Mouse (Mus musculus) stomach, postnatal 0 days (tissue): ENCODE data around the gene Map3k12. TPM values are rescaled to one million over a fixed set of nuclear protein-coding genes. Genes with fewer than 3 reads are reported as not detected.
A peak's percentile ranks its signal among the peaks of the same experiment; 100 is the strongest.

Experiments used
- ATAC-seq: fragments of 200-750 bp; cut with Nextera tagmentation; 2 replicates; pipeline ENCODE4 v1.8.0; 2017; ENCODE audit not compliant: low FRiP score, low TSS enrichment
- DNase-seq: peaks from one replicate; pipeline ENCODE4 v3.0.0-alpha.2; 2016; ENCODE audit warnings: low spot score
- H3K27ac ChIP-seq: fragments of 300-500 bp; sonication (generic); replicated peaks from 2 replicates; pipeline ENCODE4 v1.5.1; 2014; ENCODE audit warnings: mild to moderate bottlenecking, control low read depth
- H3K27me3 ChIP-seq: fragments of 300-500 bp; sonication (generic); 2 replicates; pipeline ENCODE4 v1.6.1; 2014; ENCODE audit warnings: low read length; ENCODE audit not compliant: control insufficient read depth, insufficient read depth
- H3K36me3 ChIP-seq: fragments of 300-500 bp; sonication (generic); 2 replicates; pipeline ENCODE4 v1.6.1; 2014; ENCODE audit warnings: low read length, mixed read lengths; ENCODE audit not compliant: control insufficient read depth, insufficient read depth
- H3K4me1 ChIP-seq: fragments of 300-500 bp; sonication (generic); replicated peaks from 2 replicates; pipeline ENCODE4 v1.6.1; 2014; ENCODE audit warnings: antibody characterized with exemption; ENCODE audit not compliant: control insufficient read depth, insufficient read depth
- H3K4me2 ChIP-seq: fragments of 300-500 bp; sonication (generic); replicated peaks from 2 replicates; pipeline ENCODE4 v1.6.1; 2014; ENCODE audit warnings: low read depth, mild to moderate bottlenecking, control low read depth, moderate library complexity
- H3K4me3 ChIP-seq: fragments of 300-500 bp; sonication (generic); 2 replicates; pipeline ENCODE4 v1.5.1; 2014; ENCODE audit warnings: low read depth, low read length, control low read depth
- H3K9ac ChIP-seq: fragments of 300-500 bp; sonication (generic); 2 replicates; pipeline ENCODE4 v1.6.1; 2014; ENCODE audit warnings: mild to moderate bottlenecking, low read length, control low read depth, mixed read lengths
- H3K9me3 ChIP-seq: fragments of 300-500 bp; sonication (generic); 2 replicates; pipeline ENCODE4 v1.6.1; 2016; ENCODE audit warnings: low read length; ENCODE audit not compliant: control insufficient read depth
- CTCF ChIP-seq: IDR thresholded peaks from 2 replicates; pipeline ENCODE4 v1.5.1; 2016; ENCODE audit warnings: antibody characterized with exemption, low read depth, mild to moderate bottlenecking, moderate library complexity
- EP300 ChIP-seq: optimal IDR thresholded peaks from 2 replicates; pipeline ENCODE3; 2016; ENCODE audit warnings: antibody characterized with exemption
- WGBS: fragments of 180-500 bp; shearing (Covaris S2); extraction: QIAGEN DNeasy Blood & Tissue Kit; methylation state at CpG from one replicate; pipeline ENCODE4 v1.1.7; 2014; 5-methylcytosine and 5-hydroxymethylcytosine counted together
- polyA plus RNA-seq: library from polyadenylated mRNA; unstranded; fragments of >200 nt; fragmentation: Nextera tagmentation; extraction: Ambion mirVana; gene quantifications from 2 replicates; pipeline ENCODE4 v1.2.1, GENCODE M21; 2015

Map3k12 gene
- polyA plus RNA-seq, 1 experiment from 2014 or later = 3.9 TPM

GRCm38 (mm10) chr15:102459381-102459780, 57.5 kb downstream of the Map3k12 start:
- DNase-seq (peak; percentile 22), ATAC-seq (no peak)
- WGBS = 23% methylated on average over 6 of the region's 6 CpGs
- Histone ChIP-seq H3K4me2 (peak overlapping the region; percentile 62), H3K27ac (peak overlapping the region; percentile 83), H3K9me3 (no peaks in the 10 kb centered on the region), H3K9ac (peak overlapping the region; percentile 56), H3K36me3 (no peaks in the 10 kb centered on the region), H3K27me3 (no peaks in the 10 kb centered on the region), H3K4me1 (no peaks in the 10 kb centered on the region), H3K4me3 (peak overlapping the region; percentile 43)
- TF ChIP-seq CTCF (no peak), EP300 (no peak)

- WGBS = under 1% methylated on average over 19 of the region's 19 CpGs
- Histone ChIP-seq H3K9ac (peak within 1 kb of the TSS; percentile 56), H3K36me3 (no peaks in the 10 kb centered on the region), H3K4me3 (peak within 1 kb of the TSS; percentile 43), H3K27ac (peak within 1 kb of the TSS; percentile 83), H3K9me3 (no peaks in the 10 kb centered on the region), H3K27me3 (no peaks in the 10 kb centered on the region), H3K4me2 (peak within 1 kb of the TSS; percentile 62), H3K4me1 (no peaks in the 10 kb centered on the region)
- DNase-seq (peak; percentile 96), ATAC-seq (peak; percentile 87)
- no peak for TF ChIP-seq EP300
- TF ChIP-seq CTCF = peak; percentile 87
These were observed 58.0 kb downstream of the Map3k12 start, which contains the start of gene Prr13 for GRCm38 (mm10) chr15:102458904-102459317. Gene Prr13, plus strand, starts transcription at chr15:102459028.

- Histone ChIP-seq H3K27ac (peak overlapping the region; percentile 45), H3K4me1 (no peaks in the 10 kb centered on the region), H3K36me3 (no peaks in the 10 kb centered on the region), H3K4me3 (peak overlapping the region; percentile 43; the same call in 1 of the 2 replicates), H3K4me2 (peak overlapping the region; percentile 62), H3K27me3 (no peaks in the 10 kb centered on the region), H3K9ac (no peak overlapping the region), H3K9me3 (no peaks in the 10 kb centered on the region)
- ATAC-seq (no peak), DNase-seq (no peak)
- TF ChIP-seq EP300 (no peak), CTCF (no peak)
- WGBS = 62% methylated on average over 5 of the region's 5 CpGs
These were observed 58.7 kb downstream of the Map3k12 start for GRCm38 (mm10) chr15:102458050-102458736.

DNA sequence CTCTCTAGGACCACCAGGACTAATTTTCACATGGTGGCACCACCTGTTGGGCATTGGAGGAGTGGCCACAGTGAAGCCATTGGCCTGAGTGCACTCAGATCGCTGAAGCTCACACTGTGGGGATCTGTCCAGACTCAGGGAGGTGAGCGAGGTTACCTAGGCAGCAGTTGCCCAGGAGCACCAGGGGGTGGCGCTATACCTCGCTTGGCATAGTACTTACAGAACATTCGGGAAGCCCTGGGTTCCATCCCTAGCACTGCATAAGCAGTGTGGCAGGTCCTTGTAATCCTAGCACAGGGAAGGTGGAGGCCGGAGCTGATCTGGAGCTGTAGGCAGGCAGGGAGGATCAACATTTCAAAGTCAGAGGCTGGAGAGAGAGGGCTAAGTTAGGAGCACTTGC, 60.9 kb downstream of the Map3k12 start:
- Histone ChIP-seq H3K9ac (no peak overlapping the region), H3K36me3 (no peaks in the 10 kb centered on the region), H3K9me3 (no peaks in the 10 kb centered on the region), H3K4me2 (no peak overlapping the region), H3K27me3 (no peaks in the 10 kb centered on the region), H3K4me3 (no peak overlapping the region), H3K4me1 (no peaks in the 10 kb centered on the region), H3K27ac (no peak overlapping the region)
- no peak for TF ChIP-seq EP300
- peak; percentile 62 for TF ChIP-seq CTCF
- DNase-seq = peak; percentile 45
- WGBS = 31% methylated on average over 6 of the region's 6 CpGs
- ATAC-seq = no peak

DNA sequence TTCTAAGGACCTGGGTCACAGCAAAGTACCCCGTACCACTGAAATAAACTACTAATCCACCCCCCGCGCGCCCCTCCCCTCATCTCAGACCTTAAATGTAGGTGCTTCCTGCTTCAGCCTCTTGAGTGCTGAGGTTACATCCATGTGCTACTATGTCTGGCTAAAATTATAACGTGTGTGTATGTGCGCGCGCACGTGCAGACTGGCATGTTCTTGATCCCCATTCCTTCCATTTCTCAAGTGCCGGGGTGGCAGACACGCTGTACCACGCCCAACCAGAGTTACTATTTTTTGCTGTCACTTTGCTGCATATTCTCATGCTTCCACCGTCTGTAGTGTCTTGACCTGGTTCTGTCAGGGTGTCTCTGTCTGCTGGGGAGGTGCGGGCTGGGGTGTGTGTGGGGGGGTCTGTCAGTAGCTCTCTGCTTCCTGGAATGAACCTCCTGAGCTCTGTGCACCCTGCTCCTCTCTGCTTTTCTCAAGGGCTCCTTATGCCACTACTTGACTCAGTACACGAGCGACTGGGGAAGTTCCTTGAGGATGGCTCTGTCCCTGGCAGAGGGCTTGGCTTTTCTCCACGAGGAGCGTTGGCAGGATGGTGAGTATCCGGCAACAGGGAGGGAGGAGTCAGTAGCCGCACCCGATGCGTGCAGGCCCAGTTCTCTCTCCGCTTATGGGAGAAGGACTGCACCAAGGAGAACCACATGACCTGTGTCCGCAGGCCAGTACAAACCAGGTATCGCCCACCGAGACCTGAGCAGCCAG, 65.0 kb downstream of the Map3k12 start:
- no peaks in the 10 kb centered on the region for H3K36me3 ChIP-seq
- TF ChIP-seq CTCF (no peak), EP300 (no peak)
- H3K4me1 ChIP-seq = no peaks in the 10 kb centered on the region
- WGBS = 65% methylated on average over 26 of the region's 26 CpGs
- no peak overlapping the region for H3K4me3 ChIP-seq
- DNase-seq = no peak
- H3K27ac ChIP-seq = no peak overlapping the region
- H3K9ac ChIP-seq = no peak overlapping the region
- ATAC-seq = peak; percentile 43; the same call in 1 of the 2 replicates
- H3K27me3 ChIP-seq = no peaks in the 10 kb centered on the region
- no peaks in the 10 kb centered on the region for H3K9me3 ChIP-seq
- no peak overlapping the region for H3K4me2 ChIP-seq
